Mouse (Mus musculus) cortical plate, adult 2 months (tissue): ENCODE results near the gene Ror1.

ENCODE experiments used
- CTCF ChIP-seq: fragments of 200-500 bp; IDR thresholded peaks from 2 replicates; pipeline ENCODE4 v1.5.1; 2011; ENCODE audit warnings: mild to moderate bottlenecking, control low read depth, low read length; ENCODE audit not compliant: insufficient read depth; ENCODE audit errors: extremely low read depth
- POLR2A ChIP-seq: fragments of 200-500 bp; IDR thresholded peaks from 2 replicates; pipeline ENCODE4 v1.6.1; 2011; ENCODE audit warnings: mild to moderate bottlenecking, low read length, control low read depth; ENCODE audit not compliant: insufficient read depth; ENCODE audit errors: extremely low read depth

DNA sequence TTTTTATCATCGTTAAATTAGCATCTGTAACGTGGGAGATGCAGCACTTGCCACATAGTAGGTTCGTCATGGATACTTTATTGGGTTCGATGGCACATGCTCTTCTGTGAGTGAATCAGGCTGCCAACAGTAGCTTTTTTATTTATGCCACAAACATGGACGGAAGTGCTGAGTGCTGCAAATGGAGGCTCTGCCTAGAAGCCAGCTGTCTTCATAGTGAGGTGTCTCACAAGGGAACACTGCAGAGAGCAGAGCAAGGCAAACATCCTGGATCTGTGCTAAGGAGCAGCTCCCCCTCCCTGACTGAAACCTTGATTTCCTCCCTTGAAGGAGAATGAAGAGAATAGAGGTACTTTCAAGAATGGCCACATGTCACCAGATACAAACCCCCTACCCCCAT, 74.1 kb downstream of the Ror1 start:
- no peak for TF ChIP-seq POLR2A
- TF ChIP-seq CTCF, result no peak
